In genomic region chr17:67667981-67668380, GRCm38 (mm10) we compare ENCODE assay signal across 9 mouse cellular contexts. TPM values are rescaled to one million over a fixed set of nuclear protein-coding genes. Genes with fewer than 3 reads are reported as not detected.
A peak's percentile ranks its signal among the peaks of the same experiment; 100 is the strongest.
DNase-seq lines count a peak whose midpoint lies in the region; ATAC-seq lines count a peak whose summit lies in the region.
"Had no signal": no experiment of that assay in that cellular context is flagged by ENCODE, and none has a peak within 500 bp of the region (broad histone marks: within the 10 kb centered on the region; RNA-seq: fewer than 3 reads in every experiment).

No protein-coding gene starts in this region.

- no peak overlapping the region for H3K4me2 ChIP-seq in kidney, embryonic 14.5 days (replicated peaks; ENCODE audit: low read depth, low read length)
- H3K4me2 ChIP-seq in limb, embryonic 11.5 days (ENCODE audit: low read depth, severe bottlenecking), result no peak overlapping the region
- no peak overlapping the region for H3K4me2 ChIP-seq in neural tube, embryonic 13.5 days
- H3K4me2 ChIP-seq: embryonic facial prominence, embryonic 13.5 days had no signal

- H3K36me3 ChIP-seq in kidney, embryonic 14.5 days (ENCODE audit: control insufficient read depth, insufficient read depth, low read length), result no peaks in the 10 kb centered on the region
- H3K36me3 ChIP-seq in limb, embryonic 11.5 days (ENCODE audit: control insufficient read depth, insufficient read depth, low read length), result no peaks in the 10 kb centered on the region
- no peaks in the 10 kb centered on the region for H3K36me3 ChIP-seq in neural tube, embryonic 13.5 days
- H3K36me3 ChIP-seq: embryonic facial prominence, embryonic 13.5 days had no signal

- H3K27me3 ChIP-seq in kidney, embryonic 14.5 days (ENCODE audit: control insufficient read depth, insufficient read depth, low read length), result no peaks in the 10 kb centered on the region
- no peaks in the 10 kb centered on the region for H3K27me3 ChIP-seq in limb, embryonic 11.5 days (ENCODE audit: control insufficient read depth, insufficient read depth, low read length)
- H3K27me3 ChIP-seq in neural tube, embryonic 13.5 days, result peaks cover 2% of the 10 kb centered on the region; the same call in 1 of the 2 replicates
- H3K27me3 ChIP-seq: embryonic facial prominence, embryonic 13.5 days had no signal

- peak; percentile 62 for DNase-seq in ovary, adult 18-20 months (ENCODE audit: low spot score)
- no peak for DNase-seq in ovary, postnatal 10 days (ENCODE audit: low spot score)
- DNase-seq in c-Kit-positive CD71-positive TER-119-positive erythroid progenitor cells, embryonic 14.5 days (ENCODE audit: low spot score), result peak; percentile 9
- peak; percentile 42 to 58 for DNase-seq in frontal cortex, postnatal 25 days (ENCODE audit: low spot score in 2 of 2)
- DNase-seq in limb, embryonic 11.5 days (ENCODE audit: low spot score), result peak; percentile 87

- peak; percentile 62; the same call in 1 of the 2 replicates for ATAC-seq in kidney, embryonic 14.5 days (ENCODE audit: low FRiP score, low TSS enrichment)
- ATAC-seq in limb, embryonic 11.5 days (ENCODE audit: insufficient number of reproducible peaks, low FRiP score, low TSS enrichment, low read depth), result no peak
- ATAC-seq in neural tube, embryonic 13.5 days (ENCODE audit: low read depth), result peak; percentile 47; the same call in 1 of the 2 replicates
- ATAC-seq in inflammation-experienced regulatory T-cells, adult 6 months, result no peak

- H3K27ac ChIP-seq in kidney, embryonic 14.5 days (ENCODE audit: low read depth, low read length), result no peak overlapping the region
- H3K27ac ChIP-seq in limb, embryonic 11.5 days (replicated peaks; ENCODE audit: low read depth, low read length), result no peak overlapping the region
- H3K27ac ChIP-seq in neural tube, embryonic 13.5 days (replicated peaks), result no peak overlapping the region
- H3K27ac ChIP-seq: embryonic facial prominence, embryonic 13.5 days had no signal

- H3K4me1 ChIP-seq in kidney, embryonic 14.5 days (ENCODE audit: control insufficient read depth, insufficient read depth, low read length), result no peaks in the 10 kb centered on the region
- H3K4me1 ChIP-seq in limb, embryonic 11.5 days (ENCODE audit: control insufficient read depth, insufficient read depth, low read length), result no peaks in the 10 kb centered on the region
- no peaks in the 10 kb centered on the region for H3K4me1 ChIP-seq in neural tube, embryonic 13.5 days (replicated peaks)
- H3K4me1 ChIP-seq: embryonic facial prominence, embryonic 13.5 days had no signal

- H3K9ac ChIP-seq in kidney, embryonic 14.5 days (ENCODE audit: low read depth, low read length), result no peak overlapping the region
- no peak overlapping the region for H3K9ac ChIP-seq in limb, embryonic 11.5 days (ENCODE audit: low read length)
- no peak overlapping the region for H3K9ac ChIP-seq in neural tube, embryonic 13.5 days
- H3K9ac ChIP-seq: embryonic facial prominence, embryonic 13.5 days had no signal

- H3K4me3 ChIP-seq in kidney, embryonic 14.5 days (ENCODE audit: low read length), result no peak overlapping the region
- no peak overlapping the region for H3K4me3 ChIP-seq in limb, embryonic 11.5 days (ENCODE audit: low read depth, low read length)
- no peak overlapping the region for H3K4me3 ChIP-seq in neural tube, embryonic 13.5 days
- H3K4me3 ChIP-seq: embryonic facial prominence, embryonic 13.5 days had no signal

- no peaks in the 10 kb centered on the region for H3K9me3 ChIP-seq in kidney, embryonic 14.5 days (ENCODE audit: control insufficient read depth, low read length)
- no peaks in the 10 kb centered on the region for H3K9me3 ChIP-seq in limb, embryonic 11.5 days (ENCODE audit: control insufficient read depth, low read length)
- no peaks in the 10 kb centered on the region for H3K9me3 ChIP-seq in neural tube, embryonic 13.5 days
- H3K9me3 ChIP-seq: embryonic facial prominence, embryonic 13.5 days had no signal

- WGBS in kidney, embryonic 14.5 days, result 17% methylated on average over 3 of the region's 3 CpGs
- WGBS in limb, embryonic 11.5 days, result 15% methylated on average over 3 of the region's 3 CpGs
- WGBS in neural tube, embryonic 13.5 days, result 11% methylated on average over 3 of the region's 3 CpGs

RNA-seq across cellular contexts. Expression of gene Lama1, which starts 29.1 kb away (rescaled TPM):
- 31.0 and 60.4 TPM in 2 replicates for polyA plus RNA-seq in kidney, embryonic 14.5 days (2014; fragmentation: Nextera tagmentation; extraction: Ambion mirVana)
- polyA plus RNA-seq in limb, embryonic 11.5 days (2014; fragmentation: Nextera tagmentation; extraction: Ambion mirVana), result 4.9 and 5.2 TPM in 2 replicates
- polyA plus RNA-seq in neural tube, embryonic 13.5 days (2015; fragmentation: Nextera tagmentation; extraction: Ambion mirVana), result 15.4 and 17.0 TPM in 2 replicates
- polyA plus RNA-seq in inflammation-experienced regulatory T-cells, adult 6 months (2017; shearing (Covaris generic)), result not detected

RNA-seq across cellular contexts. Expression of gene Lrrc30, which starts 35.5 kb away (rescaled TPM):
- 0.12 TPM in 1 of 2 replicates, not detected in the other for polyA plus RNA-seq in kidney, embryonic 14.5 days (2014; fragmentation: Nextera tagmentation; extraction: Ambion mirVana)
- 0.08 and 0.10 TPM in 2 replicates for polyA plus RNA-seq in limb, embryonic 11.5 days (2014; fragmentation: Nextera tagmentation; extraction: Ambion mirVana)
- polyA plus RNA-seq in neural tube, embryonic 13.5 days (2015; fragmentation: Nextera tagmentation; extraction: Ambion mirVana), result not detected in 2 replicates
- polyA plus RNA-seq in inflammation-experienced regulatory T-cells, adult 6 months (2017; shearing (Covaris generic)), result not detected

Comparison
In these comparisons a context has a peak if more than half of its experiments do, and no peak if none do; other contexts are left out.
1. ATAC-seq: peak in kidney, embryonic 14.5 days (single experiment) and neural tube, embryonic 13.5 days (single experiment); none in limb, embryonic 11.5 days (single experiment) and inflammation-experienced regulatory T-cells, adult 6 months (single experiment).